Mouse (Mus musculus): ENCODE measurements at regions not wholly inside any gene's neighbourhood (a gene's known extent, or its start where the extent isn't known, plus 50 kb on each side); places are given as distances from the start of the nearest gene placed in this dataset.

DNA sequence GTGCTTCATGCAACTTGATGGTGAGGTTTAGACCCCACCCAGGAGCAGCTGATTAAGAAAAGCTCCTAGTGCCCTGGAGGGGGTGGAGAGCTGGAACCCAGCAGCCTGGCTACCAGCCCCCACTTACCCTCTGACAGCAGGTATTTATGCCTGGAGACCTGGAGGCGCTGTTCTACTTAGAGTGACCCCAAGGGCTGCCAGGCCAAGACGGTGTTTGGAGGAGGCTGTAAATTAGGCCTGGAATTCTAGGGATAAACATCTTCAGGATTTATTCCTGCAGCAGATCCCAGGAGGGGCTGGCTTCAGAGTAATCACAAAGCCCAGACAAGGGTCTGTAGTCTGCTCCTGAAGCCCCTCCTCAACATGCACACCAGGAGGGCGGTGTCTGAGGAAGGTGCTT, 76.0 kb upstream of the Stx18 start:
- in situ Hi-C loops (cut with MboI; ENCODE audit: low sequenced_read_pairs in 2 of 2, unreplicated experiment in 2 of 2): no loop called here
- no peaks in the 10 kb centered on the region for H3K36me3 ChIP-seq (ENCODE audit: control insufficient read depth, insufficient read depth, low read length, poor library complexity, severe bottlenecking)
- no peak overlapping the region for H3K9ac ChIP-seq (ENCODE audit: insufficient read depth, low read depth, low read length, poor library complexity, severe bottlenecking)
- H3K4me3 ChIP-seq (ENCODE audit: insufficient read depth in 1 of 2, low read depth in 1 of 2, low read length in 2 of 2, poor library complexity in 1 of 2, severe bottlenecking in 1 of 2): no peak overlapping the region
- no peaks in the 10 kb centered on the region for H3K9me3 ChIP-seq (ENCODE audit: control insufficient read depth, insufficient read depth, low read depth, low read length)
- H3K4me1 ChIP-seq (ENCODE audit: control insufficient read depth in 2 of 2, insufficient read depth in 2 of 2, low read length in 2 of 2, poor library complexity in 1 of 2): peaks cover 0 to 5% of the 10 kb centered on the region in 2 experiments; a peak in 2 of 4 replicates
- TF ChIP-seq ZC3H11A (IDR thresholded peaks at IDR 0.05; ENCODE audit: borderline replicate concordance, low read depth, low read length): no peak
- no peak for TF ChIP-seq HCFC1 (IDR thresholded peaks at IDR 0.05; ENCODE audit: borderline replicate concordance, insufficient read depth, low read length)
- no peak for TF ChIP-seq MAFK (IDR thresholded peaks at IDR 0.05; ENCODE audit: insufficient read depth, low read depth, low read length)
- no peak for TF ChIP-seq CHD2 (IDR thresholded peaks at IDR 0.05; ENCODE audit: low read depth, low read length)
- TF ChIP-seq ZNF384 (IDR thresholded peaks at IDR 0.05; ENCODE audit: low read depth, low read length): no peak
- DNase-seq (ENCODE audit: low read depth, low spot score): no peak
- no peak overlapping the region for H3K27ac ChIP-seq (ENCODE audit: insufficient read depth, low read depth, low read length, poor library complexity, severe bottlenecking)

- H3K9ac ChIP-seq (ENCODE audit: insufficient read depth, low read depth, low read length, poor library complexity, severe bottlenecking): no peak overlapping the region
- H3K27ac ChIP-seq (ENCODE audit: insufficient read depth, low read depth, low read length, poor library complexity, severe bottlenecking): no peak overlapping the region
- H3K4me1 ChIP-seq (ENCODE audit: control insufficient read depth in 2 of 2, insufficient read depth in 2 of 2, low read length in 2 of 2, poor library complexity in 1 of 2): peaks cover 0 to 3% of the 10 kb centered on the region in 2 experiments; a peak in 1 of 4 replicates
- in situ Hi-C loops (cut with MboI; ENCODE audit: low sequenced_read_pairs in 2 of 2, unreplicated experiment in 2 of 2): no loop called here
- no peak for DNase-seq (ENCODE audit: low read depth, low spot score)
- TF ChIP-seq CHD2 (IDR thresholded peaks at IDR 0.05; ENCODE audit: low read depth, low read length) (no peak), ZNF384 (IDR thresholded peaks at IDR 0.05; ENCODE audit: low read depth, low read length) (no peak), MAFK (IDR thresholded peaks at IDR 0.05; ENCODE audit: insufficient read depth, low read depth, low read length) (no peak), ZC3H11A (IDR thresholded peaks at IDR 0.05; ENCODE audit: borderline replicate concordance, low read depth, low read length) (no peak), HCFC1 (IDR thresholded peaks at IDR 0.05; ENCODE audit: borderline replicate concordance, insufficient read depth, low read length) (no peak)
- H3K9me3 ChIP-seq (ENCODE audit: control insufficient read depth, insufficient read depth, low read depth, low read length): no peaks in the 10 kb centered on the region
- no peak overlapping the region for H3K4me3 ChIP-seq (ENCODE audit: insufficient read depth in 1 of 2, low read depth in 1 of 2, low read length in 2 of 2, poor library complexity in 1 of 2, severe bottlenecking in 1 of 2)
- no peaks in the 10 kb centered on the region for H3K36me3 ChIP-seq (ENCODE audit: control insufficient read depth, insufficient read depth, low read length, poor library complexity, severe bottlenecking)
These were observed 78.3 kb upstream of the Stx18 start for GRCm38 (mm10) chr5:37960216-37960615.

GRCm38 (mm10) chr5:37952096-37952495, 86.4 kb upstream of the Stx18 start:
- no peak overlapping the region for H3K4me3 ChIP-seq (ENCODE audit: insufficient read depth in 1 of 2, low read depth in 1 of 2, low read length in 2 of 2, poor library complexity in 1 of 2, severe bottlenecking in 1 of 2)
- no peak overlapping the region for H3K27ac ChIP-seq (ENCODE audit: insufficient read depth, low read depth, low read length, poor library complexity, severe bottlenecking)
- no peak overlapping the region for H3K9ac ChIP-seq (ENCODE audit: insufficient read depth, low read depth, low read length, poor library complexity, severe bottlenecking)
- no peak for DNase-seq (ENCODE audit: low read depth, low spot score)
- in situ Hi-C loops (cut with MboI; ENCODE audit: low sequenced_read_pairs in 2 of 2, unreplicated experiment in 2 of 2): no loop called here
- TF ChIP-seq ZC3H11A (IDR thresholded peaks at IDR 0.05; ENCODE audit: borderline replicate concordance, low read depth, low read length) (peak; percentile 45; the same call in 1 of the 2 replicates), HCFC1 (IDR thresholded peaks at IDR 0.05; ENCODE audit: borderline replicate concordance, insufficient read depth, low read length) (no peak), MAFK (IDR thresholded peaks at IDR 0.05; ENCODE audit: insufficient read depth, low read depth, low read length) (no peak), ZNF384 (IDR thresholded peaks at IDR 0.05; ENCODE audit: low read depth, low read length) (no peak), CHD2 (IDR thresholded peaks at IDR 0.05; ENCODE audit: low read depth, low read length) (no peak)
- H3K4me1 ChIP-seq (ENCODE audit: control insufficient read depth in 2 of 2, insufficient read depth in 2 of 2, low read length in 2 of 2, poor library complexity in 1 of 2): no peaks in the 10 kb centered on the region
- H3K36me3 ChIP-seq (ENCODE audit: control insufficient read depth, insufficient read depth, low read length, poor library complexity, severe bottlenecking): no peaks in the 10 kb centered on the region
- no peaks in the 10 kb centered on the region for H3K9me3 ChIP-seq (ENCODE audit: control insufficient read depth, insufficient read depth, low read depth, low read length)

DNA sequence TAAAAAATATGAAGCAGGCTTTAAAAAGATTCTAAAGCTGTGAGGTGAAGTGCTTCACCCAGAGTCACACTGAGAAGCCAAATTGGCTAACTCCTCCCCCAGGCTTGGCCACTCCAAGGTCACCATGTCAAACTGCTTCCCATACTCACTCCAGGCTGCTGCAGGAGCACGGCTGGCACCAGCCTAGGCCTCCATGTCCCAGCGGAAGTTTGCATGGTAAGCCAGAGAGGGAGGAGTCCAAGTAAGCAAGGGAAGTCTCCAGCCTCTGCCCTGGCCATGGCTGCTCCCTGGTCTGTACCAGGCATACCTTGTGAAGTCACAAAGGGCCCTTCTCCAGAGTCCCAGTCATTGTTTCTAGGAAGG, 105.8 kb upstream of the Stx18 start:
- in situ Hi-C loops (cut with MboI; ENCODE audit: low sequenced_read_pairs in 2 of 2, unreplicated experiment in 2 of 2): no loop called here
- no peak for DNase-seq (ENCODE audit: low read depth, low spot score)
- TF ChIP-seq MAFK (IDR thresholded peaks at IDR 0.05; ENCODE audit: insufficient read depth, low read depth, low read length) (no peak), HCFC1 (IDR thresholded peaks at IDR 0.05; ENCODE audit: borderline replicate concordance, insufficient read depth, low read length) (no peak), ZC3H11A (IDR thresholded peaks at IDR 0.05; ENCODE audit: borderline replicate concordance, low read depth, low read length) (no peak), ZNF384 (IDR thresholded peaks at IDR 0.05; ENCODE audit: low read depth, low read length) (no peak), CHD2 (IDR thresholded peaks at IDR 0.05; ENCODE audit: low read depth, low read length) (no peak)
- no peak overlapping the region for H3K9ac ChIP-seq (ENCODE audit: insufficient read depth, low read depth, low read length, poor library complexity, severe bottlenecking)
- H3K4me3 ChIP-seq (ENCODE audit: insufficient read depth in 1 of 2, low read depth in 1 of 2, low read length in 2 of 2, poor library complexity in 1 of 2, severe bottlenecking in 1 of 2): no peak overlapping the region
- no peak overlapping the region for H3K27ac ChIP-seq (ENCODE audit: insufficient read depth, low read depth, low read length, poor library complexity, severe bottlenecking)
- 0 out of 2 replicates have a peak, but pooled peaks cover 2% of the 10 kb centered on the region for H3K9me3 ChIP-seq (ENCODE audit: control insufficient read depth, insufficient read depth, low read depth, low read length)
- H3K4me1 ChIP-seq (ENCODE audit: control insufficient read depth in 2 of 2, insufficient read depth in 2 of 2, low read length in 2 of 2, poor library complexity in 1 of 2): peaks cover 0 to 4% of the 10 kb centered on the region in 2 experiments; a peak in 2 of 4 replicates
- H3K36me3 ChIP-seq (ENCODE audit: control insufficient read depth, insufficient read depth, low read length, poor library complexity, severe bottlenecking): peaks cover 3% of the 10 kb centered on the region; the same call in 1 of the 2 replicates
